Mouse (Mus musculus): ENCODE results near the gene Ogfod3. TPM values are rescaled to one million over a fixed set of nuclear protein-coding genes. Genes with fewer than 3 reads are reported as not detected.
A peak's percentile ranks its signal among the peaks of the same experiment; 100 is the strongest.

Gene Ogfod3
- polyA plus RNA-seq, 1 experiment from 2014 or later, result 15.4 TPM

DNA sequence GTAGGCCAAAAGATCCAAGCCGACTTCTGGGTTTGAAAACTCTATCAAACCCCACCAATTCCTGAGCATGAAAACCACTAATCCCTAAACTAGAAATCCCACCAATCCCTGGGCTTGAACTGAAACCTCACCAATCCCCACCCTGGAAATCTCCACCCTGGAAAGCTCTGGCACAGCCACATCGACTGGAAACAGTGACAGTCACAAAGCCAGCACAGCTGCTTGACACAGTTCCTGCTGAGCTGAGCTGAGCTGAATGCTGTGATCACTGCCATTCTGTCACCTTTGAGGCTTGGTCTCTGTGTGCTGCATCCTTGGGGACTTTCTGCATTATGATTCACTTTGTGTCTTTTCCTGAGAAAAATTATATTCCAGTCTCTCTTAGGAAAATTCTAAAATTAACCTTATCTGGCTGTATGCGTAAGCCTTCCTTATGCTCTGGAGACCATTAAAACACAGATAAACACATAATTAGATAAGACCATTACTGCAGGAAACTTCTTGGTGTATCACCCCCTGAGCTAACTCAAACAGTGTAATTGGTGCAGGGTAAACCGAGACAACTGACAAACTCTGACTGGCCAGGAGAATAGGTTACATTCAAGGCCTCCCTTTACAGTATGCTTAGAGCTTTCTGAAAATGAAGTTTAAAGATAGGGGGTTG, 27.2 kb upstream of the Ogfod3 start:
- Histone ChIP-seq H3K4me3 (ENCODE audit: low read depth, low read length) (no peak overlapping the region), H3K4me1 (ENCODE audit: control insufficient read depth, low read depth, low read length) (peaks cover 50% of the 10 kb centered on the region), H3K27ac (ENCODE audit: low read length) (peak overlapping the region; percentile 71), H3K27me3 (ENCODE audit: control insufficient read depth, insufficient read depth, low read depth, low read length) (no peaks in the 10 kb centered on the region), H3K4me2 (ENCODE audit: low read depth, low read length) (no peak overlapping the region), H3K9me3 (replicated peaks; ENCODE audit: control insufficient read depth, low read length) (no peaks in the 10 kb centered on the region), H3K36me3 (ENCODE audit: control insufficient read depth, insufficient read depth) (no peaks in the 10 kb centered on the region; the same call in 1 of the 2 replicates), H3K9ac (ENCODE audit: low read depth, low read length) (0 out of 2 replicates have a peak overlapping the region, but pooled peaks have one; percentile 13)
- ATAC-seq (ENCODE audit: low read depth), result no peak
- 27% methylated on average over 4 of the region's 4 CpGs for WGBS (ENCODE audit: insufficient replicate concordance)

DNA sequence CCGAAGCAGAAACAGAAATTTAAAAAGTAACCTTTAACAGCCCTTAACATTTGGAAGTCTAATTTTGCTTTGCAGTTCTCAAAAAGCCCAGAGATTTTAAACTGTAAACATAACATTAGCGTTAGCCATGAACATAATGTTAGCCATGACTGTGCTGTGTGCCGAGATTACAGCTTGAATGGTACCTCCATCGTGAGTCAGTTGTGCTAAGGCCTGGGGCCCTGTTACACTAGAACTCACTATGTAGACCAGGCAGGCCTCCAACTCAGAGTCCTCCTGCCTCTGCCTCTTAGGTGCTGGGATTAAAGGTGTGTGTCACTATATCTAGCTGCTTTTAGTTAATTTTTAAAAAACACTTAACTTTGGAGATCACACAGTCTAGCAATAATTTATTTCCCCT, 26.7 kb upstream of the Ogfod3 start:
- Histone ChIP-seq H3K36me3 (ENCODE audit: control insufficient read depth, insufficient read depth) (peaks cover 2% of the 10 kb centered on the region; the same call in 1 of the 2 replicates), H3K9ac (ENCODE audit: low read depth, low read length) (no peak overlapping the region), H3K27ac (ENCODE audit: low read length) (peak overlapping the region; percentile 71; the same call in 1 of the 2 replicates), H3K4me3 (ENCODE audit: low read depth, low read length) (no peak overlapping the region), H3K4me2 (ENCODE audit: low read depth, low read length) (no peak overlapping the region), H3K4me1 (ENCODE audit: control insufficient read depth, low read depth, low read length) (peaks cover 47% of the 10 kb centered on the region), H3K9me3 (replicated peaks; ENCODE audit: control insufficient read depth, low read length) (no peaks in the 10 kb centered on the region), H3K27me3 (ENCODE audit: control insufficient read depth, insufficient read depth, low read depth, low read length) (no peaks in the 10 kb centered on the region)
- 63% methylated on average over 4 of the region's 4 CpGs for WGBS (ENCODE audit: insufficient replicate concordance)
- no peak for ATAC-seq (ENCODE audit: low read depth)

GRCm38 (mm10) chr11:121229018-121229439, 24.5 kb upstream of the Ogfod3 start, which contains the start of gene Cybc1:
Cybc1 (minus strand) TSS chr11:121229322.
- ATAC-seq (ENCODE audit: low read depth), result peak; percentile 90
- no peaks in the 10 kb centered on the region for H3K27me3 ChIP-seq (ENCODE audit: control insufficient read depth, insufficient read depth, low read depth, low read length)
- H3K4me2 ChIP-seq (ENCODE audit: low read depth, low read length), result peak within 1 kb of the TSS; percentile 74
- peaks cover 38% of the 10 kb centered on the region for H3K4me1 ChIP-seq (ENCODE audit: control insufficient read depth, low read depth, low read length)
- no peaks in the 10 kb centered on the region for H3K9me3 ChIP-seq (replicated peaks; ENCODE audit: control insufficient read depth, low read length)
- peak within 1 kb of the TSS; percentile 73 for H3K4me3 ChIP-seq (ENCODE audit: low read depth, low read length)
- H3K36me3 ChIP-seq (ENCODE audit: control insufficient read depth, insufficient read depth), result peaks cover 17% of the 10 kb centered on the region
- H3K27ac ChIP-seq (ENCODE audit: low read length), result peak within 1 kb of the TSS; percentile 83
- H3K9ac ChIP-seq (ENCODE audit: low read depth, low read length), result peak within 1 kb of the TSS; percentile 77
- WGBS (ENCODE audit: insufficient replicate concordance), result under 1% methylated on average over 23 of the region's 23 CpGs

- peak overlapping the region; percentile 77 for H3K9ac ChIP-seq (ENCODE audit: low read depth, low read length)
- peaks cover 35% of the 10 kb centered on the region for H3K4me1 ChIP-seq (ENCODE audit: control insufficient read depth, low read depth, low read length)
Measured at GRCm38 (mm10) chr11:121228129-121229017, 23.9 kb upstream of the Ogfod3 start.

GRCm38 (mm10) chr11:121221321-121222010, 17.0 kb upstream of the Ogfod3 start:
- WGBS (ENCODE audit: insufficient replicate concordance), result 57% methylated on average over 6 of the region's 6 CpGs
- Histone ChIP-seq H3K4me2 (ENCODE audit: low read depth, low read length) (no peak overlapping the region), H3K27ac (ENCODE audit: low read length) (no peak overlapping the region), H3K9me3 (replicated peaks; ENCODE audit: control insufficient read depth, low read length) (no peaks in the 10 kb centered on the region), H3K36me3 (ENCODE audit: control insufficient read depth, insufficient read depth) (peaks cover 43% of the 10 kb centered on the region), H3K4me3 (ENCODE audit: low read depth, low read length) (no peak overlapping the region), H3K27me3 (ENCODE audit: control insufficient read depth, insufficient read depth, low read depth, low read length) (no peaks in the 10 kb centered on the region), H3K4me1 (ENCODE audit: control insufficient read depth, low read depth, low read length) (no peaks in the 10 kb centered on the region), H3K9ac (ENCODE audit: low read depth, low read length) (no peak overlapping the region)
- ATAC-seq (ENCODE audit: low read depth), result no peak

More at GRCm38 (mm10) chr11:121228129-121229017, 23.9 kb upstream of the Ogfod3 start:
- ATAC-seq (ENCODE audit: low read depth), result peak; percentile 17
- Histone ChIP-seq H3K27ac (ENCODE audit: low read length) (peak overlapping the region; percentile 83), H3K4me3 (ENCODE audit: low read depth, low read length) (peak overlapping the region; percentile 73), H3K27me3 (ENCODE audit: control insufficient read depth, insufficient read depth, low read depth, low read length) (no peaks in the 10 kb centered on the region), H3K36me3 (ENCODE audit: control insufficient read depth, insufficient read depth) (peaks cover 23% of the 10 kb centered on the region), H3K4me2 (ENCODE audit: low read depth, low read length) (peak overlapping the region; percentile 74), H3K9me3 (replicated peaks; ENCODE audit: control insufficient read depth, low read length) (no peaks in the 10 kb centered on the region)
- 12% methylated on average over 21 of the region's 21 CpGs for WGBS (ENCODE audit: insufficient replicate concordance)

DNA sequence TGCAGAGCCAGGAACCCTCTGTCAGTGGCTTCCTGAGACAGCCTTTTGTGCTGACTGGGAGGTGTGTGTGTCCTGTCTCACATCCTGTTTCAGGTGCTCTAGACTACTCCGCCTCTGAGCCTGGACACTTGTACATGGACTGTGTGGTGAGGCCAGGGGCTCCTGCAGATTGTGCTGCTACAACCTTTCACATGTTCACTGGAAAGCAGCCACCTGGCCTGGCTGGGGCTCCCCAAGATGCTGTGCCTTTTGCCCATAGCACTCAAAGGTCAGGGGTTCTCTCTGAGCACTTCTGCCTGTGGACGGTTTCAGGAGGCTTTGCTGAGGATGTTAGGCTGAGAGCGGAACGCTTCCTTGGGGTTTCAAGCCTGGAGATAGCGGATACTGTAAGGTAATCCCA, 16.3 kb upstream of the Ogfod3 start:
- 90% methylated on average over 5 of the region's 5 CpGs for WGBS (ENCODE audit: insufficient replicate concordance)
- Histone ChIP-seq H3K9me3 (replicated peaks; ENCODE audit: control insufficient read depth, low read length) (no peaks in the 10 kb centered on the region), H3K4me2 (ENCODE audit: low read depth, low read length) (no peak overlapping the region), H3K27ac (ENCODE audit: low read length) (no peak overlapping the region), H3K4me1 (ENCODE audit: control insufficient read depth, low read depth, low read length) (no peaks in the 10 kb centered on the region), H3K4me3 (ENCODE audit: low read depth, low read length) (no peak overlapping the region), H3K36me3 (ENCODE audit: control insufficient read depth, insufficient read depth) (peaks cover 42% of the 10 kb centered on the region), H3K9ac (ENCODE audit: low read depth, low read length) (no peak overlapping the region), H3K27me3 (ENCODE audit: control insufficient read depth, insufficient read depth, low read depth, low read length) (no peaks in the 10 kb centered on the region)
- ATAC-seq (ENCODE audit: low read depth), result no peak

GRCm38 (mm10) chr11:121219776-121220175, 15.3 kb upstream of the Ogfod3 start:
- ATAC-seq (ENCODE audit: low read depth), result no peak
- H3K36me3 ChIP-seq (ENCODE audit: control insufficient read depth, insufficient read depth), result peaks cover 35% of the 10 kb centered on the region
- 84% methylated on average over 11 of the region's 11 CpGs for WGBS (ENCODE audit: insufficient replicate concordance)

GRCm38 (mm10) chr11:121216831-121217230, 12.3 kb upstream of the Ogfod3 start:
- Histone ChIP-seq H3K4me1 (ENCODE audit: control insufficient read depth, low read depth, low read length) (no peaks in the 10 kb centered on the region), H3K9me3 (replicated peaks; ENCODE audit: control insufficient read depth, low read length) (no peaks in the 10 kb centered on the region), H3K9ac (ENCODE audit: low read depth, low read length) (no peak overlapping the region), H3K4me2 (ENCODE audit: low read depth, low read length) (no peak overlapping the region), H3K4me3 (ENCODE audit: low read depth, low read length) (no peak overlapping the region), H3K36me3 (ENCODE audit: control insufficient read depth, insufficient read depth) (peaks cover 8% of the 10 kb centered on the region), H3K27ac (ENCODE audit: low read length) (no peak overlapping the region), H3K27me3 (ENCODE audit: control insufficient read depth, insufficient read depth, low read depth, low read length) (no peaks in the 10 kb centered on the region)
- no peak for ATAC-seq (ENCODE audit: low read depth)
- 67% methylated on average over 3 of the region's 3 CpGs for WGBS (ENCODE audit: insufficient replicate concordance)

More at GRCm38 (mm10) chr11:121219776-121220175, 15.3 kb upstream of the Ogfod3 start:
- no peak overlapping the region for H3K9ac ChIP-seq (ENCODE audit: low read depth, low read length)
- H3K27ac ChIP-seq (ENCODE audit: low read length), result no peak overlapping the region
- no peak overlapping the region for H3K4me2 ChIP-seq (ENCODE audit: low read depth, low read length)
- no peaks in the 10 kb centered on the region for H3K9me3 ChIP-seq (replicated peaks; ENCODE audit: control insufficient read depth, low read length)
- H3K4me3 ChIP-seq (ENCODE audit: low read depth, low read length), result no peak overlapping the region
- no peaks in the 10 kb centered on the region for H3K27me3 ChIP-seq (ENCODE audit: control insufficient read depth, insufficient read depth, low read depth, low read length)
- no peaks in the 10 kb centered on the region for H3K4me1 ChIP-seq (ENCODE audit: control insufficient read depth, low read depth, low read length)

All from liver, embryonic 16.5 days (tissue).